Mouse (Mus musculus) E14TG2a.4 (cell line): ENCODE measurements around the gene Rpl35a.

Experiments
- CTCF ChIP-seq: conservative IDR thresholded peaks from 2 replicates; pipeline ENCODE4 v1.5.1; 2014; ENCODE audit warnings: low read length
- NANOG ChIP-seq: IDR thresholded peaks from 2 replicates; pipeline ENCODE4 v1.6.1; 2014; ENCODE audit warnings: borderline replicate concordance, low read length, mixed read lengths
- POU5F1 ChIP-seq: IDR thresholded peaks from 2 replicates; pipeline ENCODE4 v1.6.1; 2014; ENCODE audit warnings: low read length, borderline replicate concordance

DNA sequence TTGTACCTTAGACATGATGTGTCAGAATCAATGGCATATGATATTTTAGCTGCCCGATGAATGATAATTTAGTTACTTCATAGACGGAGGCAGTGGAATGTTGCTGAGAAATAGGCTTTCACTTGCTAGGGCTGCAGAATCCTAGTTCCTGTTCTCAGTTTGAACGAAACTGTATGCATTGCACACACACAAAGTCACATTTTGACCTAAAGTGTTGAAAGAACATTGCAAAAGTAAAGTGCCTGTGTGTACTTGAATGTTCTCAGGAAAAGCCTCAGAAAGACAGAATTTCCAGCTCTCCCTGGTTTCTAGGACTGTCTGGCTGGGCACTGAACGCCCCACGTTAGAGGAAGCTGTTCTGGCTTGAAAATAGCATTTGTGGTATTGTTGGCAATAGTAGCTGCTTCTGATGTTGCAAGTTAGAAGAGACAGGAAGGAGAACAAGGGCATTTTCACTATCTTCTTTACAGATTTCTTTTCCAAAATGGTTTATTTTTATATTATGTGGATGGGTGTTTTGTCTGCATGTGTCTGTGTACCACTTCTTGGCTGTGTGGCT lies 20.9 kb downstream of the Rpl35a start:
- no peak for TF ChIP-seq CTCF
- TF ChIP-seq POU5F1 = no peak
- TF ChIP-seq NANOG = no peak
